Mouse (Mus musculus) yolk sac, embryonic 10.5 days (tissue): ENCODE data around the gene Gm3286.
"Not testable (repeated sequence)": the region's sequence is repeated elsewhere in the genome, so short reads cannot be mapped to it uniquely, and the experiment has no call there.

Experiments used
- DNase-seq: peaks from one replicate; pipeline ENCODE4 v3.0.0-alpha.2; 2017; ENCODE audit warnings: low spot score

Gene Gm3286

GRCm38 (mm10) chr5:95510458-95510857 is at the start of gene Gm3286:
Gene Gm3286, plus strand, starts transcription at chr5:95510758.
- DNase-seq = not testable (repeated sequence)
